Comparison of ENCODE assay signal across 16 mouse cellular contexts in the genomic region with DNA sequence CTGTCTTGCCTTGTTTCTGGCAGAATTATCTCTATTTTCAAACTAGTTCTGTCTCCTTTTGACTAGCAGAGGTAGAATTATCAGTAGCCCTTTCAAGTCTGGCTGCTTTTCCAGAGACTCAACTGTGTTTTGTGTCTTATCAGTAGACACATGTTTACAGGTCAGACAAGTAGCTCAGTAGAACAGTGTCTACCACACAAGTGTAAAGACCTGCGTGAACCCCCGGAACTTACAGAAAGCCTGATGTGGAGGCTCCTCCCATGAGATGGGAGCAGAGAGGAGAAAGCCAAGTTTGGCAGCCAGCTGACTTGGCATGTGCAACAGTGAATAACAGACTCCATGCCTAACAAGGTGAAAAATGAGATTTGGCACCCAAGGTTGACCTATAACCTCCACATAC. TPM values are rescaled to one million over a fixed set of nuclear protein-coding genes. Genes with fewer than 3 reads are reported as not detected.
A peak's percentile ranks its signal among the peaks of the same experiment; 100 is the strongest.
DNase-seq lines count a peak whose midpoint lies in the region; ATAC-seq and TF ChIP-seq lines count a peak whose summit lies in the region.
"Had no signal": no experiment of that assay in that cellular context is flagged by ENCODE, and none has a peak within 500 bp of the region (broad histone marks: within the 10 kb centered on the region; RNA-seq: fewer than 3 reads in every experiment).

No protein-coding gene starts in this region.

- no peak for TF ChIP-seq CTCF in stomach, postnatal 0 days (IDR thresholded peaks at IDR 0.05; ENCODE audit: low read depth)

- peaks cover under 1% of the 10 kb centered on the region; the same call in 1 of the 2 replicates for H3K9me3 ChIP-seq in forebrain, embryonic 10.5 days
- 0 out of 2 replicates have a peak, but pooled peaks cover 2% of the 10 kb centered on the region for H3K9me3 ChIP-seq in forebrain, embryonic 12.5 days
- no peaks in the 10 kb centered on the region for H3K9me3 ChIP-seq in midbrain, embryonic 11.5 days (ENCODE audit: control insufficient read depth, low read length)
- H3K9me3 ChIP-seq in midbrain, embryonic 10.5 days (replicated peaks) = no peaks in the 10 kb centered on the region; the same call in 1 of the 2 replicates
- no peaks in the 10 kb centered on the region for H3K9me3 ChIP-seq in liver, embryonic 11.5 days (ENCODE audit: control insufficient read depth, low read length)
- no peaks in the 10 kb centered on the region for H3K9me3 ChIP-seq in stomach, postnatal 0 days (ENCODE audit: control insufficient read depth, low read length)
- H3K9me3 ChIP-seq in embryonic facial prominence, embryonic 10.5 days = no peaks in the 10 kb centered on the region
- H3K9me3 ChIP-seq: forebrain, embryonic 15.5 days; neural tube, embryonic 12.5 days had no signal

- DNase-seq in forebrain, embryonic 10.5 days (ENCODE audit: extremely low spot score, low spot score) = peak; percentile 10
- DNase-seq in midbrain, embryonic 11.5 days (ENCODE audit: low spot score, missing footprints) = peak; percentile 60
- no peak for DNase-seq in midbrain, embryonic 10.5 days (ENCODE audit: low spot score)
- DNase-seq in liver, embryonic 11.5 days (ENCODE audit: low spot score) = no peak
- peak; percentile 12 for DNase-seq in stomach, postnatal 0 days (ENCODE audit: low spot score)
- DNase-seq in retina, embryonic 14.5 days (ENCODE audit: low spot score) = no peak
- DNase-seq in embryonic facial prominence, embryonic 10.5 days (ENCODE audit: low spot score) = no peak
- DNase-seq: cerebellum, adult 11 months; kidney, adult 8-10 months; lung, postnatal 36 days had no signal

- H3K9ac ChIP-seq in forebrain, embryonic 12.5 days = no peak overlapping the region
- no peak overlapping the region for H3K9ac ChIP-seq in midbrain, embryonic 11.5 days (ENCODE audit: low read length)
- no peak overlapping the region for H3K9ac ChIP-seq in liver, embryonic 11.5 days (ENCODE audit: low read depth, low read length)
- no peak overlapping the region for H3K9ac ChIP-seq in stomach, postnatal 0 days (ENCODE audit: low read length)
- H3K9ac ChIP-seq: embryonic facial prominence, embryonic 15.5 days; forebrain, embryonic 15.5 days; neural tube, embryonic 12.5 days had no signal

- no peak for ATAC-seq in forebrain, embryonic 12.5 days (ENCODE audit: low FRiP score)
- no peak for ATAC-seq in midbrain, embryonic 11.5 days (ENCODE audit: low FRiP score)
- ATAC-seq in liver, embryonic 11.5 days (replicated peaks; ENCODE audit: low FRiP score) = peak; percentile 90
- no peak for ATAC-seq in stomach, postnatal 0 days (ENCODE audit: low FRiP score, low TSS enrichment)
- ATAC-seq: forebrain, embryonic 15.5 days; midbrain, embryonic 16.5 days had no signal

- H3K27ac ChIP-seq in forebrain, embryonic 10.5 days = no peak overlapping the region
- H3K27ac ChIP-seq in forebrain, embryonic 12.5 days = no peak overlapping the region
- H3K27ac ChIP-seq in midbrain, embryonic 11.5 days (ENCODE audit: low read depth, low read length) = no peak overlapping the region
- no peak overlapping the region for H3K27ac ChIP-seq in midbrain, embryonic 10.5 days (replicated peaks)
- peak overlapping the region; percentile 58; the same call in 1 of the 2 replicates for H3K27ac ChIP-seq in liver, embryonic 11.5 days (ENCODE audit: low read depth, low read length)
- no peak overlapping the region for H3K27ac ChIP-seq in stomach, postnatal 0 days (replicated peaks)
- no peak overlapping the region for H3K27ac ChIP-seq in embryonic facial prominence, embryonic 10.5 days (replicated peaks)
- H3K27ac ChIP-seq: embryonic facial prominence, embryonic 15.5 days; forebrain, embryonic 15.5 days; neural tube, embryonic 12.5 days had no signal

- H3K27me3 ChIP-seq in forebrain, embryonic 10.5 days (ENCODE audit: poor library complexity, severe bottlenecking) = no peaks in the 10 kb centered on the region
- H3K27me3 ChIP-seq in forebrain, embryonic 12.5 days = no peaks in the 10 kb centered on the region
- no peaks in the 10 kb centered on the region for H3K27me3 ChIP-seq in midbrain, embryonic 11.5 days (ENCODE audit: control insufficient read depth, insufficient read depth, low read length)
- H3K27me3 ChIP-seq in midbrain, embryonic 10.5 days (ENCODE audit: low read depth, poor library complexity, severe bottlenecking) = no peaks in the 10 kb centered on the region
- H3K27me3 ChIP-seq in liver, embryonic 11.5 days (replicated peaks; ENCODE audit: control insufficient read depth, insufficient read depth, low read length) = no peaks in the 10 kb centered on the region
- H3K27me3 ChIP-seq in stomach, postnatal 0 days (ENCODE audit: control insufficient read depth, insufficient read depth, low read length) = no peaks in the 10 kb centered on the region
- no peaks in the 10 kb centered on the region for H3K27me3 ChIP-seq in embryonic facial prominence, embryonic 10.5 days (replicated peaks; ENCODE audit: low read depth, poor library complexity, severe bottlenecking)
- H3K27me3 ChIP-seq: embryonic facial prominence, embryonic 15.5 days; forebrain, embryonic 15.5 days; neural tube, embryonic 12.5 days had no signal

- TF ChIP-seq EP300 in stomach, postnatal 0 days (optimal IDR thresholded peaks at IDR 0.05) = no peak

- peaks cover 64% of the 10 kb centered on the region for H3K36me3 ChIP-seq in forebrain, embryonic 10.5 days (replicated peaks)
- H3K36me3 ChIP-seq in forebrain, embryonic 12.5 days (replicated peaks) = peaks cover 44% of the 10 kb centered on the region
- peaks cover 12% of the 10 kb centered on the region; the same call in 1 of the 2 replicates for H3K36me3 ChIP-seq in midbrain, embryonic 11.5 days (ENCODE audit: control insufficient read depth, insufficient read depth, low read length)
- peaks cover 57% of the 10 kb centered on the region for H3K36me3 ChIP-seq in midbrain, embryonic 10.5 days
- peaks cover 8% of the 10 kb centered on the region; the same call in 1 of the 2 replicates for H3K36me3 ChIP-seq in liver, embryonic 11.5 days (ENCODE audit: control insufficient read depth, insufficient read depth, low read length)
- H3K36me3 ChIP-seq in stomach, postnatal 0 days (ENCODE audit: control insufficient read depth, insufficient read depth, low read length) = peaks cover 7% of the 10 kb centered on the region; the same call in 1 of the 2 replicates
- H3K36me3 ChIP-seq in embryonic facial prominence, embryonic 10.5 days (replicated peaks) = peaks cover 59% of the 10 kb centered on the region

- H3K4me3 ChIP-seq in forebrain, embryonic 10.5 days = no peak overlapping the region
- H3K4me3 ChIP-seq in forebrain, embryonic 12.5 days (replicated peaks) = no peak overlapping the region
- no peak overlapping the region for H3K4me3 ChIP-seq in midbrain, embryonic 11.5 days (ENCODE audit: low read depth, low read length)
- H3K4me3 ChIP-seq in midbrain, embryonic 10.5 days = no peak overlapping the region
- no peak overlapping the region for H3K4me3 ChIP-seq in liver, embryonic 11.5 days (ENCODE audit: low read depth, low read length)
- H3K4me3 ChIP-seq in stomach, postnatal 0 days (ENCODE audit: low read depth, low read length) = no peak overlapping the region
- H3K4me3 ChIP-seq in embryonic facial prominence, embryonic 10.5 days = no peak overlapping the region
- H3K4me3 ChIP-seq: embryonic facial prominence, embryonic 15.5 days; forebrain, embryonic 15.5 days; left cerebral cortex, adult 2 months; neural tube, embryonic 12.5 days had no signal

- no peak overlapping the region for H3K4me2 ChIP-seq in forebrain, embryonic 12.5 days
- no peak overlapping the region for H3K4me2 ChIP-seq in midbrain, embryonic 11.5 days
- no peak overlapping the region for H3K4me2 ChIP-seq in liver, embryonic 11.5 days
- no peak overlapping the region for H3K4me2 ChIP-seq in stomach, postnatal 0 days (replicated peaks; ENCODE audit: low read depth)
- H3K4me2 ChIP-seq: embryonic facial prominence, embryonic 15.5 days; forebrain, embryonic 15.5 days; neural tube, embryonic 12.5 days had no signal

- WGBS in forebrain, embryonic 10.5 days = 91% methylated on average over 2 of the region's 2 CpGs
- 100% methylated on average over 2 of the region's 2 CpGs for WGBS in forebrain, embryonic 12.5 days
- WGBS in midbrain, embryonic 11.5 days = 94% methylated on average over 2 of the region's 2 CpGs
- 89% methylated on average over 2 of the region's 2 CpGs for WGBS in midbrain, embryonic 10.5 days
- WGBS in liver, embryonic 11.5 days = 32% methylated on average over 2 of the region's 2 CpGs
- WGBS in stomach, postnatal 0 days = 44% methylated on average over 2 of the region's 2 CpGs
- WGBS in embryonic facial prominence, embryonic 10.5 days = 87% methylated on average over 2 of the region's 2 CpGs

- H3K4me1 ChIP-seq in forebrain, embryonic 10.5 days = no peaks in the 10 kb centered on the region
- H3K4me1 ChIP-seq in forebrain, embryonic 12.5 days = no peaks in the 10 kb centered on the region
- H3K4me1 ChIP-seq in midbrain, embryonic 11.5 days (ENCODE audit: control insufficient read depth, insufficient read depth, low read length) = no peaks in the 10 kb centered on the region
- H3K4me1 ChIP-seq in midbrain, embryonic 10.5 days = no peaks in the 10 kb centered on the region
- peaks cover 6% of the 10 kb centered on the region for H3K4me1 ChIP-seq in liver, embryonic 11.5 days (replicated peaks; ENCODE audit: control insufficient read depth, insufficient read depth, low read length)
- H3K4me1 ChIP-seq in stomach, postnatal 0 days (replicated peaks; ENCODE audit: control insufficient read depth, insufficient read depth) = no peaks in the 10 kb centered on the region
- no peaks in the 10 kb centered on the region for H3K4me1 ChIP-seq in embryonic facial prominence, embryonic 10.5 days
- H3K4me1 ChIP-seq: embryonic facial prominence, embryonic 15.5 days; forebrain, embryonic 15.5 days; neural tube, embryonic 12.5 days had no signal

RNA-seq across cellular contexts. Expression of gene Klrg2, which starts 13.6 kb away (rescaled TPM):
- 0.06 TPM in 2 replicates for polyA plus RNA-seq in forebrain, embryonic 10.5 days (2016; fragmentation: Nextera tagmentation; extraction: Ambion mirVana)
- polyA plus RNA-seq in forebrain, embryonic 12.5 days (2016; fragmentation: Nextera tagmentation; extraction: Ambion mirVana) = not detected in 2 replicates
- polyA plus RNA-seq in midbrain, embryonic 11.5 days (2014; fragmentation: Nextera tagmentation; extraction: Ambion mirVana) = 0.07 and 0.11 TPM in 2 replicates
- 0.14 TPM in 1 of 2 replicates, not detected in the other for polyA plus RNA-seq in midbrain, embryonic 10.5 days (2016; fragmentation: Nextera tagmentation; extraction: Ambion mirVana)
- polyA plus RNA-seq in liver, embryonic 11.5 days (2014; fragmentation: Nextera tagmentation; extraction: Ambion mirVana) = 0.05 and 0.12 TPM in 2 replicates
- polyA plus RNA-seq in stomach, postnatal 0 days (2015; fragmentation: Nextera tagmentation; extraction: Ambion mirVana) = 4.5 and 5.9 TPM in 2 replicates
- 0.06 TPM in 1 of 2 replicates, not detected in the other for polyA plus RNA-seq in embryonic facial prominence, embryonic 10.5 days (2016; fragmentation: Nextera tagmentation; extraction: Ambion mirVana)
- polyA plus RNA-seq: midbrain, embryonic 16.5 days had no signal

RNA-seq across cellular contexts. Expression of gene Clec2l, which starts 39.4 kb away (rescaled TPM):
- 0.26 and 0.74 TPM in 2 replicates for polyA plus RNA-seq in forebrain, embryonic 10.5 days (2016; fragmentation: Nextera tagmentation; extraction: Ambion mirVana)
- 1.3 and 2.2 TPM in 2 replicates for polyA plus RNA-seq in forebrain, embryonic 12.5 days (2016; fragmentation: Nextera tagmentation; extraction: Ambion mirVana)
- 2.1 and 2.2 TPM in 2 replicates for polyA plus RNA-seq in midbrain, embryonic 11.5 days (2014; fragmentation: Nextera tagmentation; extraction: Ambion mirVana)
- polyA plus RNA-seq in midbrain, embryonic 10.5 days (2016; fragmentation: Nextera tagmentation; extraction: Ambion mirVana) = 1.1 and 1.3 TPM in 2 replicates
- polyA plus RNA-seq in liver, embryonic 11.5 days (2014; fragmentation: Nextera tagmentation; extraction: Ambion mirVana) = 0.29 and 0.43 TPM in 2 replicates
- 0.55 and 1.7 TPM in 2 replicates for polyA plus RNA-seq in stomach, postnatal 0 days (2015; fragmentation: Nextera tagmentation; extraction: Ambion mirVana)
- polyA plus RNA-seq in embryonic facial prominence, embryonic 10.5 days (2016; fragmentation: Nextera tagmentation; extraction: Ambion mirVana) = 0.82 and 0.97 TPM in 2 replicates

Comparison
In these comparisons a context has a peak if more than half of its experiments do, and no peak if none do; other contexts are left out.
1. DNase-seq: peak in forebrain, embryonic 10.5 days (single experiment), midbrain, embryonic 11.5 days (single experiment) and stomach, postnatal 0 days (single experiment); none in midbrain, embryonic 10.5 days (single experiment), liver, embryonic 11.5 days (single experiment), retina, embryonic 14.5 days (single experiment) and embryonic facial prominence, embryonic 10.5 days (single experiment).